Mouse (Mus musculus) large intestine, adult 2 months (tissue): ENCODE data around the gene Hsd17b14. TPM values are rescaled to one million over a fixed set of nuclear protein-coding genes. Genes with fewer than 3 reads are reported as not detected.
"Not testable (repeated sequence)": the region's sequence is repeated elsewhere in the genome, so short reads cannot be mapped to it uniquely, and the experiment has no call there.

Source experiments
- DNase-seq: peaks from one replicate; pipeline ENCODE4 v3.0.0-alpha.2; 2012; ENCODE audit warnings: low read depth, low spot score
- WGBS: fragments of 180-500 bp; shearing (Covaris S2); methylation state at CpG from one replicate; pipeline ENCODE4 v1.1.7; 2018; 5-methylcytosine and 5-hydroxymethylcytosine counted together
- polyA plus RNA-seq: library from polyadenylated mRNA; depleted of rRNA; stranded (reverse); fragments of >200 nt; gene quantifications from 2 replicates; pipeline ENCODE4 v1.2.3, GENCODE M21; 2012

Gene Hsd17b14
- polyA plus RNA-seq, 1 experiment, result 0.50 TPM

DNA sequence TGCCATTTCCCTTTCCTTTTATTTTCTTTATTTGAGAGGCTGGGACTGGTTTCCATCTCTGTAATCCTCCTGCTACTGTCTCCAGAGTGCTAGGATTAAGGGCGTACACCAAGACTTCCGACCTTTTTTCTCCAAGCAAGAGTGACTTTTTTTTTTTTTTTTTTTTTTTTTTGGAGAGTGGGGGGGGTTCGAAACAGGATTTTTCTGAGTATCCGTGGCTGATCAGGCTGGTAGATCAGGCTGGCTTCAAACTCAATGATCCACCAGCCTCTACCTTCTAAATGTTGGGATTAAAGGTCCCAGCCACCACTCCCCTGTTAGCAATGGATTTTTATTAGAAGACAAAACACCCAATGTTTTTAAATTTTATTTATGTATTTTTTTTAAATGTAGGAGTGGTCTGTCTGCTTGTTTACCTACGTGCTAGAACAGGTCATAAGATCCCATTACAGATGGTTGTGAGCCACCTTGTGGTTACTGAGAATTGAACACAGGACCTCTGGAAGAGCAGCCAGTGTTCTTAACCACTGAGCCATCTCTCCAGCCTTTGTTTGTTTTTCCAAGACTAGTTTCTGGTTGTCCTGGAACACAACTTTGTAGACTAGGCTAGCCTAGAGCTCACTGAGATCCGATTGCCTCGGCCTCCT is 28.1 kb upstream of the Hsd17b14 start:
- WGBS, result 19% methylated on average over 7 of the region's 7 CpGs
- DNase-seq, result no peak

DNA sequence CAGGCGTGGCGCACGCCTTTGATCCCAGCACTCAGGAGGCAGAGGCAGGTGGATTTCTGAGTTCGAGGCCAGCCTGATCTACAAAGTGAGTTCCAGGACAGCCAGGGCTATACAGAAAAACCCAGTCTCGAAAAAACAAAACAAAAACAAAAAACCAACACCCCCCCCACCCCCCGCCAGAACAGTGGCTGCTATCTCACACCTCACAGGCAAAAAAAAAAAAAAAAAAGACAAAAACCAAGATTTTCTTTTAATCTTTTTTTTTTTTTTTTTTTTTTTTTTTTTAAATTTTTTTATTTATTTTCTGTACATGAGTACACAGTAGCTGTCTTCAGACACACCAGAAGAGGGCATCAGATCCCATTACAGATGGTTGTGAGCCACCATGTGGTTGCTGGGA is 27.5 kb upstream of the Hsd17b14 start:
- DNase-seq, result not testable (repeated sequence)
- 86% methylated on average over 6 of the region's 6 CpGs for WGBS

DNA sequence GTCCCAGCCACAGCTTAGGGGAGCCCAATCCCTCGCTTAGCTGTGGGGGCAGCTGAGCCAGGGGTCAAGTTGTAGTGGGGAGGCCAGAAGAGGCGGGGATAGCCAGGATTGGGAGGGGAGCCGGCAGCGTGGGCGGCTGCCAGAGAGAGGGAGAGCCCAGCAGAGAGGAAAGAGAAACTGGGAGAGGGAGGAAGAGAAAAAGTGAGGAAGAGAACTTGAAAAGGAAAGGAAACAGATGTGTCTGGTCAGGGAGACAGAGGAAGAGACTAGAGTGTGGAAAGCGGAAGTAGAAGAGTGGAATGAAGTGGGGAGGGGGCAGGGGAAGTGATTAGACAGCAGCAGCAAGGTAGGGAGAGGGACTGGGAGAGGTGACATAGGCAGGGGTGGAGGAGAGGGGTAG is 25.2 kb upstream of the Hsd17b14 start:
- WGBS, result 20% methylated on average over 6 of the region's 6 CpGs

DNA sequence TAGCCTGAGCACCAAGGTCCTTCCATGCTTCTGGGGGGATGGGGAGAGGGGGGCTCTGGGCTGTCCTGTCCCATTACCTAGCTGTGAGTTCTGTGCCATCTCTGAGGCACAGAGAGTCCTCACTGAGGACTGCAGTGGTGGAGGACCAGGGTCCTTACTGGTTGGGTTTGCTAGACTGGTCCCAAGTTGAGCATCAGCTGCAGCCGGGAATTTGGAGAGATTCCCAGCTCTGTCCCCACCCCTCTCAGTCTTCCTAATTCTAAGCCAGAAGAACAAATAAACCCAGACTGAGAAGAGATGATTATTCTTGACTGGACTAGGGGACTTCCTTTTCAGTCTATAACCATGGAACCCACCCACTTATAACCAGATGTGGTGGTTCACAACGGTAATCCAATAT is 24.1 kb upstream of the Hsd17b14 start:
- WGBS, result 15% methylated on average over 2 of the region's 2 CpGs
- no peak for DNase-seq

More for the DNA sequence above, 25.2 kb upstream of the Hsd17b14 start:
- DNase-seq, result no peak

- WGBS, result 66% methylated on average over 1 of the region's 1 CpGs
- no peak for DNase-seq
These were observed 19.0 kb upstream of the Hsd17b14 start for GRCm38 (mm10) chr7:45535676-45536075.

DNA sequence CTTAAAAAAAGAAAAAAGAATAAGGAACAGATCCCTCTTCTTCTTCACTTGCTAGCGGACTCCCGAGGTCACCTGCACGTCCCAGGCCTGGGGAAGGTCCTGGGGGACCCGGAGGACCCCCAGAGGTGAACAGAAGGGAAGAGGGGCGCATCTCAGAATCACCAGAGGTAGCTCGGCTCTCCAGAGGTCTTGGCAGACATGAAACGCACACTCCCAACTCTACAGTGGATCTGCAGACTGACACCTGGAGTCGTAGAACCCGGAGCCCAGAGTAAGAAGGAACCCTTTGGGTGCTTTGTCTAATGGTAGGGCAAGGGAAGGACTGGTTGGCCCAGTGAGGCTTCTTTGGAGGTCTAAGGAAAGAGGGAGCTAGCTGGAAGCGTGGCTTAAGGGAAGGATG is 17.1 kb upstream of the Hsd17b14 start:
- DNase-seq, result no peak
- WGBS, result 84% methylated on average over 10 of the region's 10 CpGs

- no peak for DNase-seq
- 6% methylated on average over 29 of the region's 29 CpGs for WGBS
These were observed 16.3 kb upstream of the Hsd17b14 start for GRCm38 (mm10) chr7:45538163-45539041.

DNA sequence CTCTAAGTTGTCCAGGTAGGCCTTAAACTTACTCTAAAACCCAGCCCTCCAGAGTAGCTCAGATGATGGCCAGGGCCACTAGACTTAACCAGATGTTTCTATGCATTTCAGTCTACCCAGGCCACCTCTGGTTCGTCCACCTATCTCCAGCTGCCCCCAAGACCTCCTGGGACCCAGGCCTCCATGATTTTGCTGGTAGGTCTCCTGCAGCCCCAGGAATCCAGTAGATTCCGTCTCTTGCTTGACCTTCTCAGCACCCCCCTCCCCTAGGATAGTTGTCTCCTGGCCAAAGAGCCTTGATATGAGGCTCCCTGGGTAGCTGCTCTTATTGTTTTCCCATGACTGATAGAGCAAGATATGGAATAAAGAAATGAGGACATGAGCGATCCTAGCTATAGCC is 15.6 kb upstream of the Hsd17b14 start:
- no peak for DNase-seq
- WGBS, result 94% methylated on average over 3 of the region's 3 CpGs

GRCm38 (mm10) chr7:45540213-45540612 is 14.5 kb upstream of the Hsd17b14 start:
- DNase-seq, result no peak
- 42% methylated on average over 2 of the region's 2 CpGs for WGBS

DNA sequence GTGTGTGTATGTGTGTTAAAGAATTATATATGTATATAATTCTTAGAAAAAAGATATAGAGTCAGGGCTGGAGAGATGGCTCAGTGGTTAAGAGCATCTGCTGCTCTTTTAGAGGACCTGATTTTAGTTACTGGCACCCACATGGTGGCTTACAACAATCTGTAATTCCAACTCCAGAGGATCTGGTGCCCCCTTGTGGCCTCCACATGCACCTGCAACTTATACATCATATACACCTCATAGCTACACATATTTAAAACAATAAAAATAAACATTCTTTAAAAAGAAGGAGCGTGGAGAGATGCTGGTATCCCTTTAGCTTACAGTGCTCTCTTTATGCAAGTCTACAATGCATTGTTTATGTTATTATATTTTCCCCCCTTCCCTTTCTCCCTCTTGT is 10.2 kb upstream of the Hsd17b14 start:
- no peak for DNase-seq
- 82% methylated on average over 1 of the region's 1 CpGs for WGBS

- no peak for DNase-seq
- WGBS, result 92% methylated on average over 16 of the region's 16 CpGs
These were observed 4.9 kb upstream of the Hsd17b14 start for GRCm38 (mm10) chr7:45549641-45550436.

DNA sequence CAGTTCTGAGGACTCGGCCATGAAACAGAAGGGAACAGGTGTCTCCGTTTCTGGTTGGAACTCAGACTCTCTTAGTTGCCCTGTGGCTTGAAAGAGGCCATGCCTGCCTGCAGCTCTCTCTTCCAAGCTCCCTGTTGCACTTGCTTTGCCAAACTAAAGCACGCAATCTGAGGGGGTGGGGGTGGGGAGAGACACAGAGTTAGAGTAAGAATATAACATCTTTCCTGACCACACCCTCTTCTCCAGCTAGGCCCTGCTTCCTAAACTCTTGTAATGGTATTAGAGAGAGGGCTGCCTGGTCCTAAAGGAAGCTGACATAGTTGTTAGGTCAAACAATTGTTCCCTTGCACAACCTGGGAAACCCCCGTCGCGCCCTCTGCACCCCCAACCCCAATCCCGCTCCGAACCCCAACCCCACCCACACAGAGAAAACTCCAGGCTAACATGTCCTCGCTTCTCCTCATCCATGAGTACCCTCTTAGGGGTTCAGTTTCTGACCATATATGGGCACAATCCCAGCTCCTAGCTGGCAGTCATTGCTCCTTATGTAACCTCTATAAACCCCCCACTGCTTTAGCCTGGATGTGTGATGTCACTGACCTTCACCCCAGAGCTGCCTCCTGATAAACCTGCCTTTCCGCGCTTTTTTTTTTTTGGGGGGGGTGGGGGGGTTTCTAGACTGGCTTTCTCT is 3.7 kb upstream of the Hsd17b14 start:
- DNase-seq, result no peak
- WGBS, result 79% methylated on average over 11 of the region's 11 CpGs

GRCm38 (mm10) chr7:45551512-45551883 is 3.2 kb upstream of the Hsd17b14 start:
- 75% methylated on average over 8 of the region's 8 CpGs for WGBS
- no peak for DNase-seq

GRCm38 (mm10) chr7:45553519-45553918 is 1.2 kb upstream of the Hsd17b14 start:
- DNase-seq, result no peak

GRCm38 (mm10) chr7:45553990-45554389 is 703 bp upstream of the Hsd17b14 start:
- 91% methylated on average over 2 of the region's 2 CpGs for WGBS
- no peak for DNase-seq

More at GRCm38 (mm10) chr7:45553519-45553918, 1.2 kb upstream of the Hsd17b14 start:
- WGBS, result 76% methylated on average over 8 of the region's 8 CpGs

DNA sequence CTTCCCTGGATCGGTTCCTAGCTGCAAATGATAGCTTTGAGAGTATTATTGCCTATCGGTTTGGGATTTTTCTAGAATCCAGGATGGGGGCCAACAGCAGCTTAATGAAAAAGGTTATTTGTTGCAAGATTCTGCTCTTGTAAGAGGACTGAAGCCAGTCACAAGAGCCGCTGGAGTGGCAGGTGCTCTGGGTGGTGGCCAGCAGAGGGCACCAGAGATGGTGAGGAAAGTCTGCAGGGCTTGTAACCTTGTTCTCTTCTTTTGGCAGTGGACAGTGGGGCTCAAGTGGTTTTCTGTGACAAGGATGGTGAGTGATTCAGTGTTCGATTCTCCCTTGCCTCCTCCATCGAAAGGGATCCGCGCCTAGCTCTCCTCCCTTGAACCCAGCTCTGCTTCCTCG is 1.1 kb downstream of the Hsd17b14 start:
- DNase-seq, result no peak
- WGBS, result 26% methylated on average over 8 of the region's 8 CpGs

- DNase-seq, result no peak
- WGBS, result 12% methylated on average over 6 of the region's 6 CpGs
These were observed 4.2 kb downstream of the Hsd17b14 start for GRCm38 (mm10) chr7:45558907-45559306.

- 49% methylated on average over 7 of the region's 7 CpGs for WGBS
- no peak for DNase-seq
These were observed 5.5 kb downstream of the Hsd17b14 start for GRCm38 (mm10) chr7:45560241-45560640.

DNA sequence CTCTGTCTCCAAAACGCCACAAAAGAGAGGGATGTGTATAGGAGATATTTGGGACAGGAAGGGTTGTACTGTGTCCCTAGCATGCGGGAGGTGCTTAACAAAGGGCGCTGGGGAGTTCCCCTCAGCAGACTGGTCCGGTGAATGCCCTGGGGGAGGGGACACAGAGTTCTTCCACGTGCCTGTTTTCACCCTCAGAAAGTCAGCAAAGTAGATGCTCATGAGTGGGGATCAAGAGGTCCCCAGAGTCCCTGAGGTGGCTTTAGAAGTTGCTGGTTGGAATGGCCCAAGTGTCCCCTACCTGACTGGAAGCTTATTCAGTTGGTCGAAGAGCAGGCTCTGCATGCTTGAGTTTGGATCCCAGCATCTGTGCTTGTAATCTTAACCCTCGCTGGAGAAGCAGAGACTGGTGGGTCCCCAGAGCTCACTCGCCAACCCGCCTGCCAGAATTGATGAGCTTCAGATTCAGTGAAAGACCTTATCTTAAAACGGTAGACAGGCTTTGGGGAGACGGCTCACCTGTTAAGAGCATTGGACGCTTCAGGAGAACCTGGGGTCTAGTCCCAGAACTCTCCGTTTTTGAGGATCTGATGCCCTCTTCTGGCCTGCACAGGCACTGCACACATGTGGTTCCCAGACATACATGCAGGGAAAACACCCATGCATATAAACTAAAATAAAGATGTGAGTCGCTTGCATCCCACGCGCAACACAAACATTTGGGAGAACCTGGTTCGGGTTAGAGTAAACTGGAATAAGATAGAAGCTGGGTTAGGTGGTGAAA is 6.3 kb downstream of the Hsd17b14 start:
- DNase-seq, result no peak
- 18% methylated on average over 17 of the region's 17 CpGs for WGBS
